Mouse (Mus musculus): ENCODE measurements around the gene Arl4a.

DNA sequence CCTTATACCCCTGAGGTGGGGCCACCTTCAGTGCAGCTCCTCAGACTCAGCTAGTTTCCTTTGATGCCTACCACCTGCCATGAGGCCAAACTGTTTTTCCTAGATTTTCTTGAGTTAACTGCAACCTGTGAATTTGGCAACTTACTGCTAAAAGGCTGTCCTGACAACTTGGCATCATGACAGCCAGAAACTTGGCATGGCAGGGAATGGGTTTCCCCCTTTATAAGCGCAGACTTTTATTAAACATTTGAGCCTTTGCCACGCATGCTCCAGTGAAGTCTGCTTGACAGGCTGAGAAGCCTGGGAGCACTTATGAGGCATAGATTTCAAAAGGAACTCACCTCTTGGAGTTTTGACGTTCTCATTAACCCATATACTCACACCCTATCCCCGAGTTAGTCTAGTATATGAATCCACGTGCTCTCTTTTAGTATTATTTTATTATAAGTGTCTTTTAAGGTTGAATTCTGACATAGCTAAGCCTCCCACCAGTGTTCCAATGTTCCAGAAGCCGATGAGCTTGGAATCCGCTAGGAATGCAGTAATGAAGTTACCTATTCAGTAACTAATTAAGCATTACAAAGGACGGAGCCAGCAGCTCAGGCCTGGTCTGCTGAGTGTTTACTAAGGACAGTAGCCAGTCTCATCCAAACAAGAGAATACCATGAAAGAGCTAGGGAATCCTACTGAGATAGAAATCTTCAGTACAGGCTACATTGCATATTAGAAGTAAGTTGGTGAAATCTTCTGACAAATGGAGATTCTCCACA, 6.2 kb upstream of the Arl4a start:
- TF ChIP-seq MAFK (IDR thresholded peaks at IDR 0.05; ENCODE audit: insufficient replicate concordance, low read length) (no peak), MYC (IDR thresholded peaks at IDR 0.05; ENCODE audit: low read depth, low read length) (no peak), BHLHE40 (IDR thresholded peaks at IDR 0.05; ENCODE audit: low read depth, low read length) (no peak), USF1 (IDR thresholded peaks at IDR 0.05; ENCODE audit: low read depth, low read length) (no peak), RAD21 (IDR thresholded peaks at IDR 0.05; ENCODE audit: low read depth, low read length) (no peak), CTCF (conservative IDR thresholded peaks at IDR 0.05 in 1 of 2, IDR thresholded peaks at IDR 0.05 in 1 of 2; ENCODE audit: low read depth in 2 of 2, low read length in 2 of 2) (no peak), TCF12 (IDR thresholded peaks at IDR 0.05; ENCODE audit: low read depth, low read length) (no peak), POLR2A (IDR thresholded peaks at IDR 0.05; ENCODE audit: low read depth, low read length) (no peak)

Measured in CH12.LX (cell line).